Mouse (Mus musculus) testis, adult 2 months (tissue): ENCODE measurements at regions not wholly inside any gene's neighbourhood (a gene's known extent, or its start where the extent isn't known, plus 50 kb on each side); places are given as distances from the start of the nearest gene placed in this dataset.

Experiments
- H3K27ac ChIP-seq: fragments of 200-500 bp; 2 replicates; pipeline ENCODE4 v1.5.1; 2012; ENCODE audit warnings: low read depth, low read length; ENCODE audit not compliant: control insufficient read depth, insufficient read depth
- H3K27me3 ChIP-seq: fragments of 200-500 bp; 2 replicates; pipeline ENCODE4 v1.6.1; 2012; ENCODE audit warnings: mild to moderate bottlenecking, low read length, moderate library complexity; ENCODE audit not compliant: control insufficient read depth, insufficient read depth
- H3K36me3 ChIP-seq: fragments of 200-500 bp; 2 replicates; pipeline ENCODE4 v1.6.1; 2012; ENCODE audit warnings: mild to moderate bottlenecking, low read length; ENCODE audit not compliant: control insufficient read depth, insufficient read depth
- H3K4me1 ChIP-seq: fragments of 200-500 bp; 2 replicates; pipeline ENCODE4 v1.6.1; 2012; ENCODE audit warnings: low read length; ENCODE audit not compliant: control insufficient read depth, insufficient read depth
- H3K4me3 ChIP-seq: fragments of 200-500 bp; 2 replicates; pipeline ENCODE4 v1.5.1; 2012; ENCODE audit warnings: low read depth, mild to moderate bottlenecking, low read length, moderate library complexity, mixed read lengths; ENCODE audit not compliant: control insufficient read depth
- CTCF ChIP-seq: fragments of 200-500 bp; IDR thresholded peaks from 2 replicates; pipeline ENCODE4 v1.5.1; 2012; ENCODE audit warnings: low read depth, mild to moderate bottlenecking, inconsistent platforms, low read length, moderate library complexity; ENCODE audit not compliant: control insufficient read depth, insufficient read depth, insufficient replicate concordance
- POLR2A ChIP-seq: fragments of 200-500 bp; IDR thresholded peaks from 2 replicates; pipeline ENCODE4 v1.6.1; 2012; ENCODE audit warnings: low read depth, mild to moderate bottlenecking, inconsistent platforms, low read length, moderate library complexity; ENCODE audit not compliant: control insufficient read depth

DNA sequence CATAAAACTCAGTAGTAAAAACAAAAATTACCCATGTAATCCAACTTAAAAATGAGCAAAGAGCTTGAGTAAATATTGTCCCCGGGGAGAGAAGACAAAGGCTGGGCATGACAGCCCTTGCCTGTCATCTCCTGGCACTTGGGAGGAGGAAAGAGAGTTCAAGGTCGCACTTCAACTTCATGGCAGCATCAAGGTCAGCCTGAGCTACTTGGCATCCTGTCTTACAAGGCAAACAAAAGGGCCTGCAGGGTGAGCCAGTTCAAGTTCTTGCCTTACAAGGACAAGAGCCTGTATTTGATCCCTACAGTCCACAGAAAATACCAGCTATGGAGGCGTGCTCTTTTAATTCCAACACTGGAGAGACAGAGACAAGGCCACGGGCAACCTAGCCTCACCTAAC is 67.1 kb upstream of the Phactr1 start:
- Histone ChIP-seq H3K4me1 (no peaks in the 10 kb centered on the region), H3K36me3 (no peaks in the 10 kb centered on the region), H3K27ac (no peak overlapping the region), H3K4me3 (no peak overlapping the region), H3K27me3 (no peaks in the 10 kb centered on the region)
- no peak for TF ChIP-seq POLR2A
- no peak for TF ChIP-seq CTCF

DNA sequence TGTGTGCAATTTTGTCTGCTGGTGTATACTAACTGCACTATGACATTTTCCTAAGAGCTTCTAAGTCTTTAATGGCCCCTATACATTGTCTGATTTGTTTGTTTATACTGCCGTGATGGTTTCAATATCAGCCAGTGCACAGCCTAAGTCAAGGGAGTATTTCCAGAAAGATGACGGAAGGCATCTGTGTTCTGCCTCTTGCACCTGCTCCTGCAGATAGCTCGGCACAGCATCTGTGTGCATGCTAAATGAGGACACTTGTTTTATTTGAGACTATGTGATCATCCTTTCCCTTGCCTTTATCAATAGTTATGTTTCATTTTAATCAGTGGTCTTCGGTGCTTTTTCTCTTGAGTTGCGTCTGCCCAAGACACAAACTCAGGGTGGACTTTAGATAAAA is 64.6 kb upstream of the Phactr1 start:
- TF ChIP-seq POLR2A (no peak), CTCF (no peak)
- H3K4me1 ChIP-seq = no peaks in the 10 kb centered on the region
- H3K27ac ChIP-seq = no peak overlapping the region
- no peak overlapping the region for H3K4me3 ChIP-seq
- H3K27me3 ChIP-seq = no peaks in the 10 kb centered on the region
- no peaks in the 10 kb centered on the region for H3K36me3 ChIP-seq

DNA sequence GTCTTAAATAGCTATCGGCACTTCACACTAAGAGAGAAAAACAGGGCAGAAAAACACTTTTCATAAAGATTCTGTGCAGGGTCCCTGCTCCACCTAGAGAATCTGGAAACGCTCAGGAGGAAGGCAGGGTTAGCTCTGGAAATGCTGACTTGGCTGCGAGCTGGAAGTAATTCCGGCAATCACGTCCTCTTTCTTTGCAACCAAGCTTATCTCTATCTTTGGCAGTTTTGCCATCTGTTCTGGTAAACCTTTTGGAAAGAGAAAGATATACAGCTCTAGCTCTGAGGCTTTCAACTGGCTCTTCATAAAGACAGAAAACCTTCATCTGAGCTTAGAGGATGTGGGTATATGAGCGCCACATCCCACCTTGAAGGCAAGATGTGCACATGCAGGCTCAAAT is 63.2 kb upstream of the Phactr1 start:
- Histone ChIP-seq H3K4me3 (no peak overlapping the region), H3K4me1 (no peaks in the 10 kb centered on the region), H3K27ac (no peak overlapping the region), H3K36me3 (no peaks in the 10 kb centered on the region), H3K27me3 (no peaks in the 10 kb centered on the region)
- TF ChIP-seq CTCF (no peak), POLR2A (no peak)

DNA sequence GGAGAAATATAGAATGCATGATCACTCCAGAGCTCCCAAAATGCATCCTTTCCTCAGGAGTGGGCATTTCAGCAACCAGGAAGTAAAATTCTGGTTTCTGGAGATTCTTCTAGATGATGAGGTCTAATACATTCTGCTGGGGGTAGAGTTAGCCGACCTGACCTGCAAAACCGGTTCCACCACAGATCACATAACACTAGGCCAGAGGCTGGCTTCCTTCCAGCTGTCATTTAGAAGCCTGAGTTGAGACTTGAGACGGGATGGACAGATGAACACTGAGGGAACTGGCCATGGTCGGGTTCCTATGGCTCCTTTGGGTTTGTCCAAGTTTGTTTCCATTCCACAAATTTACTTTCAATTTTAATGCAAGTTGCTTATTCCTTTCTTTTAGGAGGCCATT is 62.6 kb upstream of the Phactr1 start:
- H3K4me3 ChIP-seq = no peak overlapping the region
- no peaks in the 10 kb centered on the region for H3K4me1 ChIP-seq
- no peak for TF ChIP-seq CTCF
- TF ChIP-seq POLR2A = no peak
- no peak overlapping the region for H3K27ac ChIP-seq
- no peaks in the 10 kb centered on the region for H3K36me3 ChIP-seq
- no peaks in the 10 kb centered on the region for H3K27me3 ChIP-seq

DNA sequence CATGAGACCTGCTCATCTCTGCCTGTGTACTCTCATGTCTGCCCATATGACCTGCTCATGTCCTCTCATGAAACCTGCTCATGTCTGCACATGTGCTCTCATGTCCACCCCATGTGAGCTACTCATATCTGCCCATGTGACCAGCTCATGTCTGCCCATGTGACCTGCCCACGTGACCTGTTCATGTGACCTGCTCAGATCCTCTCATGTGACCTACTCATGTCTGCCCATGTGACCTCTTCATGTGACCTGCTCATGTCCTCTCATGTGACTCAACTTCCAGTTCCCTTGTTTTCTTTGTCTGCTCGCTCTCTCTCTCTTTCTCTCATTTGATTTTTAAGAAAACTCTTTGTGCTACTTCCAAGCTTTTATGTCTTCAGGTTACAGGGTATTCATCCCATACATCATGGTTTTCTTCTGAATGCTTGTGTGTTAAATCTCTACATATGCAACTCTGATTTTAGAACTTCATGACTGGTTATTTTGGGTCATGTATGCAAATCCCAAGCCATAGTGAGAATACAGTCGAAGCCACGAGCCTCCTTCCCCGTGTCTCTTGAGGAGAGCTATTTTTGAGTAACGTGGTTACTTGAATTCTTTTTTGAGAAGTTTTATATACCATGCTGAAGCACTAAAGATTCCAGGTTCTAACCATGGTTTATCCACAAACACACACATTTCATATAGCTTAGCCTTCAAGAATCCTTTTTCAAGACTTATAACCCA is 60.7 kb upstream of the Phactr1 start:
- no peaks in the 10 kb centered on the region for H3K36me3 ChIP-seq
- no peaks in the 10 kb centered on the region for H3K4me1 ChIP-seq

DNA sequence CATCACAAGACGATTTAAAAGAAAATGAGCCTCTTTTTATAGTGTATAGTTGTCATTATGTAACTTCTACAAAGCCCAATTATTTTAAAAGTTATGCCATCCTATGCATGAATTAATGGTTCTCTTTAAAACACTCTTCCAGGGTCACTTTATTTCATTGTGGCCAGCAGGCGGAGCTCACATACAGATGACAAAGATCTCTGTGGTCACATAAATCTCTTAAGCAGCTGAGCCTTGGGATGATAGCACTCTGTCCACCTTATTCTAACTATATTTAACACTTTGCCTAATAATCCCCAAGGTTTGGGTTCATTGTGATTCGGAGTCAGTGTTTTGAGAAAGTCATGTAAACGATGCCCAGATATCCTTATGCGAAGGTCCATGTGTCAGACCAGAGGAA is 56.9 kb upstream of the Phactr1 start:
- no peak overlapping the region for H3K27ac ChIP-seq
- no peak overlapping the region for H3K4me3 ChIP-seq
- no peaks in the 10 kb centered on the region for H3K27me3 ChIP-seq
- H3K36me3 ChIP-seq = no peaks in the 10 kb centered on the region
- no peaks in the 10 kb centered on the region for H3K4me1 ChIP-seq
- TF ChIP-seq CTCF = no peak
- no peak for TF ChIP-seq POLR2A

More for the DNA sequence above, 60.7 kb upstream of the Phactr1 start:
- no peak overlapping the region for H3K4me3 ChIP-seq
- no peak for TF ChIP-seq CTCF
- no peak for TF ChIP-seq POLR2A
- no peaks in the 10 kb centered on the region for H3K27me3 ChIP-seq
- H3K27ac ChIP-seq = no peak overlapping the region
